Mouse (Mus musculus) stomach, embryonic 15.5 days (tissue): ENCODE results near the gene Hook2. TPM values are rescaled to one million over a fixed set of nuclear protein-coding genes. Genes with fewer than 3 reads are reported as not detected.

Experiments
- ATAC-seq: fragments of 200-750 bp; cut with Nextera tagmentation; 2 replicates; pipeline ENCODE4 v1.8.0; 2017; ENCODE audit warnings: low read depth, moderate number of reproducible peaks, moderate TSS enrichment; ENCODE audit not compliant: insufficient read depth, low FRiP score
- H3K27ac ChIP-seq: fragments of 300-500 bp; sonication (generic); 2 replicates; pipeline ENCODE4 v1.5.1; 2015; ENCODE audit warnings: mild to moderate bottlenecking, inconsistent platforms
- H3K27me3 ChIP-seq: fragments of 300-500 bp; sonication (generic); replicated peaks from 2 replicates; pipeline ENCODE4 v1.6.1; 2015; ENCODE audit warnings: inconsistent platforms
- H3K36me3 ChIP-seq: fragments of 300-500 bp; sonication (generic); 2 replicates; pipeline ENCODE4 v1.6.1; 2015; ENCODE audit warnings: inconsistent platforms
- H3K4me1 ChIP-seq: fragments of 300-500 bp; sonication (generic); 2 replicates; pipeline ENCODE4 v1.6.1; 2015; ENCODE audit warnings: inconsistent platforms
- H3K4me2 ChIP-seq: fragments of 300-500 bp; sonication (generic); 2 replicates; pipeline ENCODE4 v1.6.1; 2015; ENCODE audit warnings: mild to moderate bottlenecking, inconsistent platforms
- H3K4me3 ChIP-seq: fragments of 300-500 bp; sonication (generic); replicated peaks from 2 replicates; pipeline ENCODE4 v1.5.1; 2015; ENCODE audit warnings: inconsistent platforms
- H3K9ac ChIP-seq: fragments of 300-500 bp; sonication (generic); 2 replicates; pipeline ENCODE4 v1.6.1; 2015; ENCODE audit warnings: inconsistent platforms
- H3K9me3 ChIP-seq: fragments of 300-500 bp; sonication (generic); 2 replicates; pipeline ENCODE4 v1.6.1; 2016; ENCODE audit warnings: inconsistent platforms
- WGBS: fragments of 180-500 bp; shearing (Covaris S2); methylation state at CpG from one replicate; pipeline ENCODE4 v1.1.7; 2015; 5-methylcytosine and 5-hydroxymethylcytosine counted together
- polyA plus RNA-seq: library from polyadenylated mRNA; unstranded; fragments of >200 nt; fragmentation: Nextera tagmentation; extraction: Ambion mirVana; gene quantifications from 2 replicates; pipeline ENCODE4 v1.2.1, GENCODE M21; 2015

Gene Hook2
- polyA plus RNA-seq, 1 experiment from 2014 or later: 46.3 TPM

DNA sequence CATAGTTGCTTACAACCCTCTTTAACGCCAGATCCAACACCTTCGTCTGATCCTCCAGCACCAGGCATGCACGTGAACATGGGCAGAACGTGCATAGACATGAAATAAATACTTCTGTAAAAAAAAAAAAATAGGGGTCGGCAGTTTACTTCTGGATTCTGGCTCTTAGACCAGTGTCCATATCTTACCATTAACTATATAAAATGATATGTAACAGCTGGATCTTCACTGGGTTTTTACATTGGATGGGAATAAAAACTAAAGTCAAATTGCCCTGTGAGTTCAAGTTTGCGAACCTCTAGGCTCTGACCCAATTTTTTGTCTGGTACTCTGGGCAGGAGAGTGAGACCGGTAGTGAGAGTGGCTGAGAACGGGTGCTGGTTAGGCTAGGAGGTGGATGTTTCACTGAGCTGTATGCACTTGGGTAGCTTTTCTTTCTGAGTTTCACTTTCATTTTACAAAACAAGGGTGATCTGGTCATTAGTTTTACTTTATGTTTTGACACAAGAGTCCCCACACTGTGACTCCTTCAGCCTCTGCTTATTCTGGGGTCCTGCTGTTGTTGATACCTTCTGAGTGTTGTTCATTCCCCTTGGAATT lies 15.8 kb upstream of the Hook2 start:
- peak overlapping the region; percentile 27 for H3K27ac ChIP-seq
- peaks cover 11% of the 10 kb centered on the region for H3K36me3 ChIP-seq
- WGBS: 74% methylated on average over 8 of the region's 8 CpGs
- no peak overlapping the region for H3K4me3 ChIP-seq
- H3K4me2 ChIP-seq: no peak overlapping the region
- no peaks in the 10 kb centered on the region for H3K27me3 ChIP-seq
- peaks cover 45% of the 10 kb centered on the region for H3K4me1 ChIP-seq
- ATAC-seq: no peak
- H3K9ac ChIP-seq: no peak overlapping the region
- H3K9me3 ChIP-seq: no peaks in the 10 kb centered on the region

DNA sequence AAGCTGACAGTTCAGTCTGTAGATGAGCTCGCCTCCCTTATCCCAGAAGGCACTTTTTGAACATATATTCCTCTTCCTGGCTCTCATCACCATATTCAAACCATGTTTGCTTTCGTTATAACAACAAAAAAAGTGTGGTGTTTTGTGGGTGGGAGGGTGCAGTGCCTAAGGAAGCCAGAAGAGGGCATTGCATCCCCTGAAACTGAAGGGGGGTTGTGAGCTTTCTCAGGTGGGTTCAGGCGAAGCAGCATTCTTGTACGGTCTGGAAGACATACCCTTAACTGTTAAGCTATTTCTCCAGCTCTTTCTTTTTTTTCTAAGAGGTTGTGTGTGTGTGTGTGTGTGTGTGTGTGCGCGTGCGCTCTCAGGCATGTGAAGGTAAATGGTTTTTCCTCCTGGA lies 15.0 kb upstream of the Hook2 start:
- H3K27me3 ChIP-seq: no peaks in the 10 kb centered on the region
- no peak for ATAC-seq
- no peaks in the 10 kb centered on the region for H3K9me3 ChIP-seq
- peaks cover 11% of the 10 kb centered on the region for H3K36me3 ChIP-seq
- H3K9ac ChIP-seq: no peak overlapping the region
- WGBS: 39% methylated on average over 7 of the region's 7 CpGs
- peak overlapping the region; percentile 95 for H3K27ac ChIP-seq
- peak overlapping the region; percentile 99 for H3K4me2 ChIP-seq
- peak overlapping the region; percentile 67; the same call in 1 of the 2 replicates for H3K4me3 ChIP-seq
- H3K4me1 ChIP-seq: peaks cover 51% of the 10 kb centered on the region

DNA sequence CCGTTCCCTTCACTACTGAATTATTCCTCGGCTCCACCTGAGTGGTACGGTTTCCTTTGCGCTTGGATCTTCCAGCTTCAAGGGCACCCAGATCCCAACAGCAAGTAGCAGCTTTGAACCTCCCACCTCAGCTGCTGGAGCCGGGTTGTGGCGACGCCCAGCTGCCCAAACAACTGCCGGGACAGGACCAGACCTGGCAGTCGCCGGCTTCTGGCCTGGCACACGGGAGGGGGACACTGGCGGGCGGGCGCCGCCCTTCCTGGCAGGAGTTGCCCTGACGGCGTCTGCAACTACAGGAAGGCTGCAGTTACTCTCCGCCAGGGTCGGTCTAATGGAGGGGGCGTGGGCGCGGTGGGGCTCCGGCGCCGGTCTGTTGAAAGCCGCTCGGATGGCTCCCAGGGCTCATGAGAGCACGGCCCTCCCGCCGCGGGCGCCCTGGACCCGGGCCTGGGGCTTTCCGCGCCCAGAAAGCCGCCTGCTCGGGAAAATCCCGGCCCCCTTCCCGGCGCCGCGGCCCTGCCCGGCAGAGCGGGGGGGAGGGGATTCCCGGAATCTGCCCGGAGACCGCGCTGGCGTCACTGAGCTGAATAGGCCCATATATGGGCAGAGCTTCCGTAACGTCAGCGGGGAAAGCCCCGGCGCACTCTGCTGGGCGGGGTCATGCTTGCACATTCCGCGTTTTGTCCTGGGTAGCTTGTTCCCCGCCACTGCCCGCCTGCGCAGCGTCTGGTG lies 14.2 kb upstream of the Hook2 start:
- Histone ChIP-seq H3K36me3 (peaks cover 8% of the 10 kb centered on the region), H3K9me3 (no peaks in the 10 kb centered on the region), H3K27me3 (no peaks in the 10 kb centered on the region), H3K4me2 (peak overlapping the region; percentile 99), H3K27ac (peak overlapping the region; percentile 95), H3K4me1 (peaks cover 51% of the 10 kb centered on the region), H3K9ac (peak overlapping the region; percentile 82; the same call in 1 of the 2 replicates), H3K4me3 (peak overlapping the region; percentile 67)
- peak; percentile 75 for ATAC-seq
- WGBS: under 1% methylated on average over 59 of the region's 61 CpGs

DNA sequence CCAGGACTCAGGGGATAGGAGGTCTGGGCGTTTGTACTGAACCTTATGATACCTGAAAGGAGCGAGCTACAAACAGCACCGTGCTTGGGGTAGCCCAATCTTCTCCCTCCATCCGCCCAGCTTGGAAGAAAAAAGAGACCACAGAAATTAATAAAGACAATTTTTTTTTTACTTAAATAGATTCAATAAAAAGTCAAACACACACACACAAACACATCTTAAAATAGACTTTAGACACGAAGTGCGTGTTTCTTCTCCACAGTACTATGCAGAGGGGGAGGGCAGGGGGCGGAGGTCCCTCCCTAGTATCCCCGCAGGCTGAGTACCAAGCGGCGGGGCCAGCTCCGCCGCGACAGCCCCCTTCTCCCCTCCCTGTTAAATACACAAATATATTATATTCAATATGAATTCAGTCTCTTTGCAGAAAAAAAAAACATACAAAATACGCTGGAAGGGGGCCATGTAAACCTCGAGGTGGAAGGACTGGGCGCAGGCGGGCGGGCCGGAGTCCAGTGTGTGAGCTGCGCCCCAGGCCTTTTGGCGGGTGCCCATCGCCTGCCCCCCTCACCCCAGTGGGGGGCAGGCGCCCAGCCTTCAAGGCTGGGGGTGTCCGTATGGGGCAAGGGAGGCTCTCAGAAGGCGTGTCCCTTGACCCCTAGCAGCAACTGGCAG lies 13.5 kb upstream of the Hook2 start:
- H3K4me1 ChIP-seq: peaks cover 59% of the 10 kb centered on the region
- no peaks in the 10 kb centered on the region for H3K9me3 ChIP-seq
- H3K4me3 ChIP-seq: peak overlapping the region; percentile 67
- peaks cover 2% of the 10 kb centered on the region; the same call in 1 of the 2 replicates for H3K36me3 ChIP-seq
- no peaks in the 10 kb centered on the region for H3K27me3 ChIP-seq
- H3K27ac ChIP-seq: peak overlapping the region; percentile 95
- peak overlapping the region; percentile 99 for H3K4me2 ChIP-seq
- ATAC-seq: no peak
- peak overlapping the region; percentile 82 for H3K9ac ChIP-seq
- 2% methylated on average over 25 of the region's 25 CpGs for WGBS

DNA sequence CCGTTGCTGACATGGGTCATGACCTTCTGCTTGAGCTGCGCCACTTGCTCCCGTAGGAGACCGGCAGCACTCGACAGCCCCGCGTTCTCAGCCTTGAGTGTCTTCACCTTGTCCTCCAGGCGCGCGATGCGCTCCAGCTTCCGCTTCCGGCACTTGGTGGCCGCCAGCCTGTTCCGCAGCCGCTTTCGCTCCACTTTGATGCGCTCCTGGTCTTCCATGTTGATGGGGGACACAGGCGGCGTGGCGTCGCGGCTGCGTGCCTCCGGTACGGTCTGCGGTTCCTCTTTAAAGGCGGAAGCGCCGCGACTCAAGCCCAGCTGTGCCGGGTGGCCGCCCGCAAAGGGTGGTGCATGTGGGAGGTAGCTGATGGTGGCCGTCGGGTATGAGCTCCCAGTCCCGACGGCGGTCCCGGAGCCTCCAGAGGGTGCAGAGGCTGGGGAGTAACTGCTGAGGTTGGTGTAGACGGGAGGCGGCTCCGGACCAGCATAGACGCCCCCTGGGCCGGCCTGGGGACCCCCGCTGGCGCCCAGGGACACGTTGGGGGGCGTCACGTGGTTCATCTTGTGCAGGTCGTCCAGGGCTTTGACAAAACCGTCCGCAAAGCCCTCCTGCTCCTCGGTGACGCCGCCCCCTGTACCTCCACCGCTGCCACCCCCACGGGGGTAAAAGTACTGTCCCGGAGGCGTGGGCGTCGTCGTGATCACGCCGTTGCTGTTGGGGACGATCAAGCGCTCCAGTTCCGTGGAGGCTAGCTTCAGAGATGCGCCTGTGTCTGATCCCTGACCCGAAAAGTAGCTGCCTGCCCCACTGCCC lies 12.8 kb upstream of the Hook2 start:
- Histone ChIP-seq H3K9me3 (no peaks in the 10 kb centered on the region), H3K27ac (peak overlapping the region; percentile 95), H3K4me2 (peak overlapping the region; percentile 99), H3K36me3 (no peaks in the 10 kb centered on the region), H3K27me3 (no peaks in the 10 kb centered on the region), H3K4me1 (peaks cover 66% of the 10 kb centered on the region), H3K4me3 (peak overlapping the region; percentile 67), H3K9ac (peak overlapping the region; percentile 82)
- no peak for ATAC-seq
- WGBS: under 1% methylated on average over 70 of the region's 70 CpGs

DNA sequence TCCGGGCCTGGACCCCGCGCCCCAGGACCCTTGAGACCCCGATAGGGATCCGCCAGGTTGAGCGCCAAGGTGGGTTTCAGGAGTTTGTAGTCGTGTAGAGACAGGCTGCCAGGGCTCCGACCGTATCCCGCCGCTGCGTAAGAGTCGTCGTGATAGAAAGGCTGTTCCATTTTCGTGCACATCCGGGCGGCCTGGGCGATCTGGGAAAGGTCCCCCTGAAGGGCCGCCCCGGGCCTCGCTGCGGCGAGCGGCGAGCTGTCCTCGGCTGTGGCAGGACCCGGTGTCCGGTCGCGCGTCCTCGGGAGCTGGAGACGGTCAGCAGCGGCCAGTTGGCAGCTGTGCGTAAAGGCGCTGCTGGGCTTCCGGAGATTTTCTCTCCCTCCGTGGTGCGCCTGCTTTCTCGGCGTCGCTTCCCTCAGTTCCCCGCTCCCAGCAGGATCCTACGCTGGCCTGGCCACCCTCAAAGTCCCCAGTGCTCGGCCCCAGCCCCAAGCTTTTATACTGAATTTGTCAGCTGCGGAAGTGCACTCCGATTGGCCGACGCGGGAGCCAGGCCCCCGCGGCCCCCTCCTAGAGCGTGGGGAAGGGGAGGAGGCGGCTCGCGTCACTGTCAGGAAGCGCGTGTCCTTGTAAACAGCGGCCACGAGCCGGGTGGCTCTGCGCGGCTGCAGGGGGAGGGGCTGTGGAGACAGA lies 12.0 kb upstream of the Hook2 start, which contains the start of gene Junb:
Gene Junb, minus strand, starts transcription at position 471 of the 693 bp plus-strand sequence.
- Histone ChIP-seq H3K4me1 (peaks cover 67% of the 10 kb centered on the region), H3K27me3 (no peaks in the 10 kb centered on the region), H3K9ac (peak within 1 kb of the TSS; percentile 82), H3K4me2 (peak within 1 kb of the TSS; percentile 99), H3K27ac (peak within 1 kb of the TSS; percentile 95), H3K4me3 (peak within 1 kb of the TSS; percentile 67), H3K9me3 (no peaks in the 10 kb centered on the region), H3K36me3 (no peaks in the 10 kb centered on the region)
- under 1% methylated on average over 63 of the region's 63 CpGs for WGBS
- peak; percentile 50 for ATAC-seq

DNA sequence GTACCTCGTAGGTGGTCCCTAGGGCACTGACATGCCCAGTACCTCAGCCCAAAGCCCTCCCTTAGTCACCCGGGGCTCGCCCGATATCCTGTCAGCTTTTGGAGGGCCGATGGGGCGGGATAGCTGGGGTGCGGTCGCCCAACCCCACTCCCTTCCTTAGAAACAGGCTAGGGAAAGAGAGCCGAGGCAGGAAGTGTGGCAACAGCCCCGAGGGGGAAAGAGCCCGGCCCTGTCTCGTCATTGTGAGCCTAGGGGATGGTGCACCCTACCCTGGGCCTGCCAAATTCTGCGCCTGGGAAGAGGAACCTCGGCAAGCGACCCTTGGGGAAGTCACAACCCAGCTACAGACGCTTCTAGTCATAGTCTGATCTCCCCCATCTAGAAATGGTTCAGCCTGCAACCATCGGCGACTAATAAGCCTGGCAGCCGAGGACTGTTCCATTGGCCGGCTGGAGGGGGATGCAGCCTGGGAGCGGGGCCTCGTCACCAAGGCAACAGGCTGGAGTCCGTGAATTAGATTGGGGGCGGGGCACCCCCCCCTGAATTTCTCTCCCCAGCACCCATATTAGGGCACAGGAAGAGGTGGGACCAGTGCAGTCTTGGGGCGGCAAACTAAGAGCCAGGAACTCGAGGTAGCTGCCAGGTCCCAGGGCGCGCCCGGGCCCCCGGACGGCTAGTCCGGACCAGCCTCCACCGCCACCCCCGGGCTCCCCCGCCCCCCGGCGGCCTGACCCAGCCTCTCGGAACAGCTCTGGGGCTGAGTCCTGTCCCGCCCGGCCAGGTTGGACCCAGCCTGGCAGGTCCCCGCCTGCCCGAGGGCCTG lies 10.6 kb upstream of the Hook2 start:
- H3K9me3 ChIP-seq: no peaks in the 10 kb centered on the region
- H3K27ac ChIP-seq: peak overlapping the region; percentile 95
- no peaks in the 10 kb centered on the region for H3K36me3 ChIP-seq
- H3K4me2 ChIP-seq: peak overlapping the region; percentile 99
- H3K4me1 ChIP-seq: peaks cover 69% of the 10 kb centered on the region
- WGBS: 5% methylated on average over 42 of the region's 42 CpGs
- no peaks in the 10 kb centered on the region for H3K27me3 ChIP-seq
- peak; percentile 43 for ATAC-seq
- H3K9ac ChIP-seq: peak overlapping the region; percentile 22; the same call in 1 of the 2 replicates
- H3K4me3 ChIP-seq: peak overlapping the region; percentile 67

DNA sequence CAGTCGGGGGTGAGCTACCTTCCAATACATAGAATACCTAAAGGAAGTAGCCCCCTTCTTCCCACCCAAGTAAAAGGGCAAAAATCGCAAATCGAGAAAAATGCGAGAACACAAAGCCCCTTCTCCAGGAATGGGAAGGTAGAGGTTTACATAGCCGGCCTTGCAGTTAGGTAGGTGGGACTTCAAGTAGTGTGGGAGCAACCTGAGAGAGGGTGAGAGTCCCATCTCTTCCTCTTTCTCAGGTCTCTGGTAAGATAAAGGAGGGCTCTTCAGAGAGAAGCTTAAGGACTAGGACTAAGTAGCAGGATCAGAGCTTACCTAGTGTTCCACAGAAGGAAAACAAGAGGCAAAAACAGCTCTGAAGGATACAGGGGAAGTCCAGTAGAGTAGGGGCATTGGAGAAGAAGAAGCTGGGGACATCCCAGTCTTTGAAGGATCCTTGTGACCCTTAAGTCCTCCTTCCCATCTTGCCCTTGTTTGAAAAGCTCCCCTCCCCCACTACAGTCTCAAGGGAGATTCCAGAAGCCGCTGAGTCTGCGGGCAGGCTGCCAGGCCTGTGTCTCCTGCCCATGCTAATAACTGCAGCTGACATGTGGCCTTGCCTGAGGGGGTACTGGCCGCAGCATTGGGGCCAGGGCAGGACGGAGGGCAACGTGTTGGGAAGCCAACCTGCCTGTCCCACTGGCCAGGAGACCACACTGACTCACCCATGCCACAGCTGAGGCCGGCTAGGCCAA lies 9.6 kb upstream of the Hook2 start:
- no peaks in the 10 kb centered on the region for H3K36me3 ChIP-seq
- peaks cover 76% of the 10 kb centered on the region for H3K4me1 ChIP-seq
- H3K9ac ChIP-seq: no peak overlapping the region; the same call in 1 of the 2 replicates
- WGBS: 31% methylated on average over 11 of the region's 11 CpGs
- H3K27me3 ChIP-seq: no peaks in the 10 kb centered on the region
- peak overlapping the region; percentile 95 for H3K27ac ChIP-seq
- H3K9me3 ChIP-seq: no peaks in the 10 kb centered on the region
- ATAC-seq: no peak
- 0 out of 2 replicates have a peak overlapping the region, but pooled peaks have one; percentile 67 for H3K4me3 ChIP-seq
- peak overlapping the region; percentile 99 for H3K4me2 ChIP-seq

DNA sequence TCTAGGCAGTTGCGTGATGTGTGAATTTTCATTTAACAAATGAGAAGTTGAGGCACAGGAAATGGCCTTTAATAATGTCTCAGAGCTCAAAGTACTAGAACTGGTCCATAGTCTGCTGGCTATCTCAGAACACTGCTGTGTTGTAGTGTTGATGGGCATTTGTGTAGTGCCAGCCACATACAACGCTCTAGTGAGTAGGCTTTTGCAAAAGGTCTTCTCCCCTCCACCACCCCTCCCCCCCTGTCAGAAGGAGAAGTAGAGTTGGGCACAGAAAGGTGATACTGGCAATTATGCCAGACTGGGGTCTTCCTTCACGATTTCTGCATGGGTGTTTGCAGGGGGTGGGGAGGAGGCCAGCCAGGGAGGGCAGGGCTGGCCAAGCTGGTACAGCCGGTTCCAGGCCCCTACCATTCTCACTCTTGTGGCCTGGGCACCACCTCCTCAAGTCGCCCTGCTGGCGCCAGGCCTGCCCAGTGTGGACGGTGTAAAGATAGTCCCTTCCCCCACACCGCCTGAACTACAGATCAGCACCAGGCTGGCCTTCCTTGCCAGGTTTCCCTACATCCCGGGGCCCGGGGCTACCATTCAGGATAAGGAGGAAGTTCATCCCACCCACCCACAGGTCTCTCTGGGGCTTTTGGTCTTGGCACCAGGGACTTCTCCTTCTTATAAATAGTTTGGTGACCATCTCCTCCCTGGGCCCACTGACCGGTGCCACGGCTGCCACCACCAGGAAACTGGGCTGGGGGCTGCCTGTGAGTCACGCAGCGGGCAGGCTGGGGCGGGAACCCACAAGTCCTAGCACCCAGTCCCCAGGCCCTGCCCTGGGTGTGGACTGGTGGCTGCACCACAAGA lies 8.5 kb upstream of the Hook2 start:
- Histone ChIP-seq H3K4me2 (peak overlapping the region; percentile 23; the same call in 1 of the 2 replicates), H3K9ac (no peak overlapping the region), H3K4me3 (no peak overlapping the region), H3K27ac (peak overlapping the region; percentile 95), H3K36me3 (no peaks in the 10 kb centered on the region), H3K9me3 (no peaks in the 10 kb centered on the region), H3K27me3 (no peaks in the 10 kb centered on the region), H3K4me1 (peaks cover 75% of the 10 kb centered on the region)
- ATAC-seq: no peak
- 73% methylated on average over 15 of the region's 15 CpGs for WGBS
